Mouse (Mus musculus) liver, adult 2 months (tissue): ENCODE data around the gene Rffl. TPM values are rescaled to one million over a fixed set of nuclear protein-coding genes. Genes with fewer than 3 reads are reported as not detected.

Experiments
- DNase-seq: peaks from one replicate; pipeline ENCODE4 v3.0.0-alpha.2; 2011; ENCODE audit warnings: low read depth, low spot score; ENCODE audit errors: extremely low read depth
- H3K27ac ChIP-seq: fragments of 200-500 bp; replicated peaks from 2 replicates; pipeline ENCODE4 v1.5.1; 2012; ENCODE audit warnings: low read depth, mild to moderate bottlenecking, control low read depth, inconsistent platforms, low read length; ENCODE audit not compliant: insufficient read depth
- H3K27me3 ChIP-seq: fragments of 200-500 bp; 2 replicates; pipeline ENCODE4 v1.6.1; 2012; ENCODE audit warnings: mild to moderate bottlenecking, moderate library complexity, low read length, inconsistent platforms; ENCODE audit not compliant: control insufficient read depth, insufficient read depth
- H3K36me3 ChIP-seq: fragments of 200-500 bp; 2 replicates; pipeline ENCODE4 v1.6.1; 2012; ENCODE audit warnings: low read length, inconsistent platforms; ENCODE audit not compliant: control insufficient read depth, insufficient read depth
- H3K4me1 ChIP-seq: fragments of 200-500 bp; 2 replicates; pipeline ENCODE4 v1.6.1; 2011; ENCODE audit warnings: low read length; ENCODE audit not compliant: control insufficient read depth, insufficient read depth
- H3K4me3 ChIP-seq: fragments of 200-500 bp; 2 replicates; pipeline ENCODE4 v1.5.1; 2011; ENCODE audit warnings: low read depth, mild to moderate bottlenecking, control low read depth, low read length, moderate library complexity; ENCODE audit not compliant: insufficient read depth
- H3K79me2 ChIP-seq: fragments of 200-500 bp; 2 replicates; pipeline ENCODE4 v1.6.1; 2012; ENCODE audit warnings: inconsistent platforms, mild to moderate bottlenecking, low read length, moderate library complexity; ENCODE audit not compliant: control insufficient read depth, insufficient read depth
- H3K9ac ChIP-seq: fragments of 200-500 bp; 2 replicates; pipeline ENCODE4 v1.6.1; 2012; ENCODE audit warnings: low read depth, mild to moderate bottlenecking, control low read depth, inconsistent platforms, low read length
- CTCF ChIP-seq: fragments of 200-500 bp; IDR thresholded peaks from 2 replicates; pipeline ENCODE4 v1.5.1; 2011; ENCODE audit warnings: low read depth, low read length, control low read depth
- POLR2A ChIP-seq: fragments of 200-500 bp; IDR thresholded peaks from 2 replicates; pipeline ENCODE4 v1.6.1; 2011; ENCODE audit warnings: low read length, control low read depth; ENCODE audit not compliant: insufficient read depth; ENCODE audit errors: extremely low read depth
- WGBS: fragments of 180-500 bp; shearing (Covaris S2); methylation state at CpG from one replicate; pipeline ENCODE4 v1.1.7; 2018; 5-methylcytosine and 5-hydroxymethylcytosine counted together
- polyA plus RNA-seq: library from polyadenylated mRNA; depleted of rRNA; stranded (reverse); fragments of >200 nt; gene quantifications from 2 replicates; pipeline ENCODE4 v1.2.3, GENCODE M21; 2012
- total RNA-seq: library from RNA; depleted of rRNA; stranded (reverse); fragments of >200 nt; gene quantifications from 2 replicates; pipeline ENCODE4 v1.2.3, GENCODE M21; 2014

The Rffl gene
- total and polyA plus RNA-seq, 2 experiments = 10.6 to 11.7 TPM

DNA sequence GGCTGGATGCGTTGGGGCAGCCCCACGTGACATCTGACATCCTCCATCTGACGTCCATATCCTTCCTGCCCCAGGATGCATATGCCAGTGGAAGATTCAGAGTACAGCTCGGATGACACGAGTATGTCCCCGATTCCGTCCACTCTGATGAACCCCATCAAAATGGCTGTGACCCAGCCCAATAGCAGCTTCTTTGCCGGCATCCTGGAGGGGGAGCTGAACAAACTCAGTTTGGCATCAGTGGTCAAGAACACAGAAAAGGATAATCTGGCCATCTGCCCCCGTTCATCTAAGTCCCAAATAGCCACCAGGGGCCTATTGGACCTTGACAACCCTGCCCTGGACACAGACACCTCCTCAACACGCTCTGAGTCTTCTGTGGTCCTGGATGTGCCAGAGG is 26.5 kb upstream of the Rffl start:
- H3K36me3 ChIP-seq = peaks cover 3% of the 10 kb centered on the region; the same call in 1 of the 2 replicates
- 82% methylated on average over 10 of the region's 10 CpGs for WGBS

DNA sequence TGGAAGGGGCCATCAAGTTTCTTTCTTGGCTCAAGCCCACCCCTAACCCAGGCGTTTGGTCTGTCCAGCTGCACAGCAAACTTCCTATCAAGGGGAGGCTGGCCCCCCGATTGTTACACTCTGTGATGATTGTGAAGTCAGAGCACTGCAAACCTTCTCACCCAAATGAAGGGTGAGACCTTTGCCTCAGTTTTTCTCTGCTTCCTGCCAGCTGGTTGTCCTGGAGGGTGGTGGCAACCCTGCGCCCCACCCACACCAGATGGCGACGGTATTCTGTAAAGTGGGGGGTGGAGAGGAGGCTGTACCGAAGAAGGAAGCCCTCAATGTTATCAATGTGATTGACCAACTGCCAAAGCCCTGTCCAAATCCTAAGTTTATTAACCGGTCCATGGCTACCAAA is 20.9 kb upstream of the Rffl start, which contains the start of gene Fndc8:
TSS of gene Fndc8 (plus strand) at position 189 of the 400 bp plus-strand sequence.
- Histone ChIP-seq H3K9ac (no peak within 1 kb of the TSS), H3K4me1 (peaks cover 5% of the 10 kb centered on the region), H3K4me3 (no peak within 1 kb of the TSS), H3K79me2 (no peaks in the 10 kb centered on the region), H3K36me3 (no peaks in the 10 kb centered on the region), H3K27me3 (no peaks in the 10 kb centered on the region), H3K27ac (no peak within 1 kb of the TSS)
- no peak for DNase-seq
- WGBS = 58% methylated on average over 7 of the region's 7 CpGs
- TF ChIP-seq CTCF = no peak
- no peak for TF ChIP-seq POLR2A

More for the DNA sequence above, 26.5 kb upstream of the Rffl start:
- H3K9ac ChIP-seq = no peak overlapping the region
- H3K27me3 ChIP-seq = no peaks in the 10 kb centered on the region
- H3K4me1 ChIP-seq = no peaks in the 10 kb centered on the region
- H3K4me3 ChIP-seq = 0 out of 2 replicates have a peak overlapping the region, but pooled peaks have one; percentile 15
- no peak overlapping the region for H3K27ac ChIP-seq
- no peak for DNase-seq
- no peaks in the 10 kb centered on the region for H3K79me2 ChIP-seq
- no peak for TF ChIP-seq POLR2A
- TF ChIP-seq CTCF = no peak

DNA sequence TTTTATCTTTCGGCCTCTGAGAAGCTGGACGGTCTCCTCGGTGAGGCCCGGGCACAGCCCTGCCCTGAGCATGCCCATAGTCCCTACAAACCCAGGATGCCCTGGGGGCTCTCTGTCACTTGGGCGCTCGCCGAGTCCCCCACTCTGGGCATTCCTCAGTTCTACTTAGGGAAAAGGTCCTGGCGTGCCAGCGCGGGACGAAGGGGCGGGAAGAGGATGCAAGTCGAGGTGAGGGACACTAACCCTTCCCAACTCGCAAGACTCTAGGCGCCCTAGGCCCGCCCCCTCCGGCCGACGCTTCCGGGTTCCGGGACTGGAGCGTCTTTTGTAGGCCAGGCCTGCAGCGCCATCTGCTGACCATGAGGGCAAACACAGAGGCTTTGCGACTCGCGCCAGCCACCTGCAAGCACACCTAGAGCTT is 19.3 kb upstream of the Rffl start, which contains the start of gene Rad51d:
TSS of gene Rad51d (minus strand) at position 273 of the 421 bp plus-strand sequence.
- H3K4me1 ChIP-seq = peaks cover 5% of the 10 kb centered on the region
- 0% methylated on average over 26 of the region's 26 CpGs for WGBS
- no peaks in the 10 kb centered on the region for H3K36me3 ChIP-seq
- H3K27ac ChIP-seq = peak within 1 kb of the TSS; percentile 57
- DNase-seq = peak; percentile 81
- H3K27me3 ChIP-seq = no peaks in the 10 kb centered on the region
- TF ChIP-seq POLR2A = peak; percentile 55; the same call in 1 of the 2 replicates
- TF ChIP-seq CTCF = peak; percentile 95
- peak within 1 kb of the TSS; percentile 65 for H3K9ac ChIP-seq
- no peaks in the 10 kb centered on the region; the same call in 1 of the 2 replicates for H3K79me2 ChIP-seq
- peak within 1 kb of the TSS; percentile 60 for H3K4me3 ChIP-seq

DNA sequence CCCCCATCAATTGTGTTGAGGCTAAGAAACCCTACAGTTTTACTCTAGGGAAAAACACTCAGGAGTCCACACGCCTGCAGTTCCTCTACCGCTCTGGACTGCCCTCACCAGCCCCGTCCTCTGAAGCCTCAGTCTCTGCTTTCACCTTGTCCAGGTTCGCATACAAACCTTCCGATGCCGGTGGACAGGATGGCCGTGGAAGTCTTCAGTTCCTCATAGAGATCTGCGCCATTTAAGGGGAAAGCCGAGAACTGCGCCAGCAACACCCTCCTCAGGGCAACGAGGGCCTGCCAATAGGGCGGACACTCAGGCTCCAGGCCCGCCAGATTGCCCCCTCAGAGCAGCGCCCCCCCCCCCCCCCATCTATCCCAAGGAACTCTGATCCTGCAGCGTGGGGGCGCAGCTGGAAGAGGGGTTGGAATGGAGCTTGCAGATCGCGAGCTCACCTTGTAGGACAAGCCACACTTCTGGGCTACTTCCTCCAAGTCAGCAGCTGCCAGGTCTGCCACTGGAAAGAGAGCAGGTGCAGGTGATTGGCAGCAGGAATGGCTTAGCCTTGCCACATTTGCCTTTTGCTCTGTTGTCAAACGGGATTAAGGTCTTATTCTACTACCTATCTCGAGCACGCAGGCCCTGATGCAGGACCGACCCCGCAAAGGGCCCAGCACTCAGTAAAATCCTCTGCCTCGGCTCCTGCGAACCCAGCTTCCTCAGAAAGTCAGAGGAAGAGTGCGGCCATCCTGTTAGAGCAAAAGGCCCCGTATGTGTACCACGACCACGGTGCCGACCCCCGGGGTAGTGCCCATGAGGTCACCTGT is 18.7 kb upstream of the Rffl start:
- Histone ChIP-seq H3K27ac (peak overlapping the region; percentile 57), H3K79me2 (no peaks in the 10 kb centered on the region; the same call in 1 of the 2 replicates), H3K9ac (peak overlapping the region; percentile 65), H3K4me3 (peak overlapping the region; percentile 60), H3K4me1 (peaks cover 5% of the 10 kb centered on the region), H3K36me3 (no peaks in the 10 kb centered on the region), H3K27me3 (no peaks in the 10 kb centered on the region)
- peak; percentile 76 for DNase-seq
- no peak for TF ChIP-seq CTCF
- TF ChIP-seq POLR2A = no peak
- 4% methylated on average over 31 of the region's 31 CpGs for WGBS

DNA sequence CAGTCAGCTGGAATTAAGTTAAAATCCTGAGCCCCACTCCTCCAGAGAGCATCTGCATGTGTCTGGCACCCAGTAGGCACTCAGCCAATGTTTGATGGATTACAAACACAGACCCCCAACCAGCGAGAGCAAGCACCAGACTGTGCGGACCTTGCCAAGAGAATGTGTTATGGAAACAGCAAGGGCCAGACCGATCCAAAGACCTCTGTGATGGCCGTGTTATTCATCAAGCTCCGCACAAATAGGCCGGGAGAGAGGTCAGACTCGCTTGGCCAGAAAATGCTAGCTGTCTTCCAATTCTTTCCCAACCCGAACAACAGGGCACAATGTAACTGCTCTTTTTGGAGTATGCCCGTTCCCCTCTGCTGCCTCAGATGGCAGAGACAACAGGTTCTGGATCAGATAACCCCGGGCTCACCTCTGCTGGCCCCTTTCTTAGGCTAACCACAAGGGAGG is 17.5 kb upstream of the Rffl start:
- no peaks in the 10 kb centered on the region for H3K27me3 ChIP-seq
- H3K79me2 ChIP-seq = no peaks in the 10 kb centered on the region; the same call in 1 of the 2 replicates
- no peaks in the 10 kb centered on the region for H3K36me3 ChIP-seq
- 22% methylated on average over 10 of the region's 10 CpGs for WGBS
- H3K4me1 ChIP-seq = peaks cover 5% of the 10 kb centered on the region
- peak overlapping the region; percentile 78 for H3K27ac ChIP-seq
- DNase-seq = peak; percentile 99
- H3K4me3 ChIP-seq = no peak overlapping the region
- no peak for TF ChIP-seq POLR2A
- no peak for TF ChIP-seq CTCF
- H3K9ac ChIP-seq = peak overlapping the region; percentile 29; the same call in 1 of the 2 replicates
